Mouse (Mus musculus) hindbrain, embryonic 11.5 days (tissue): ENCODE data around the gene Wdr5. TPM values are rescaled to one million over a fixed set of nuclear protein-coding genes. Genes with fewer than 3 reads are reported as not detected.
A peak's percentile ranks its signal among the peaks of the same experiment; 100 is the strongest.
"Not testable (repeated sequence)": the region's sequence is repeated elsewhere in the genome, so short reads cannot be mapped to it uniquely, and the experiment has no call there.

Experiments
- ATAC-seq: fragments of 200-750 bp; cut with Nextera tagmentation; 2 replicates; pipeline ENCODE4 v1.8.0; 2017; ENCODE audit warnings: mild to moderate bottlenecking, moderate TSS enrichment, moderate library complexity; ENCODE audit not compliant: low FRiP score
- DNase-seq: peaks from one replicate; pipeline ENCODE4 v3.0.0-alpha.2; 2015; ENCODE audit warnings: low spot score
- H3K27ac ChIP-seq: fragments of 300-500 bp; sonication (generic); 2 replicates; pipeline ENCODE4 v1.5.1; 2014; ENCODE audit warnings: mild to moderate bottlenecking, low read depth, low read length
- H3K27me3 ChIP-seq: fragments of 300-500 bp; sonication (generic); 2 replicates; pipeline ENCODE4 v1.6.1; 2014; ENCODE audit warnings: mild to moderate bottlenecking, low read length, moderate library complexity, mixed read lengths; ENCODE audit not compliant: control insufficient read depth, insufficient read depth
- H3K36me3 ChIP-seq: fragments of 300-500 bp; sonication (generic); 2 replicates; pipeline ENCODE4 v1.6.1; 2014; ENCODE audit warnings: mild to moderate bottlenecking, low read length, moderate library complexity, mixed read lengths; ENCODE audit not compliant: control insufficient read depth, insufficient read depth
- H3K4me1 ChIP-seq: fragments of 300-500 bp; sonication (generic); replicated peaks from 2 replicates; pipeline ENCODE4 v1.6.1; 2014; ENCODE audit warnings: low read length, mixed read lengths; ENCODE audit not compliant: control insufficient read depth, insufficient read depth
- H3K4me2 ChIP-seq: fragments of 300-500 bp; sonication (generic); replicated peaks from 2 replicates; pipeline ENCODE4 v1.6.1; 2014; ENCODE audit warnings: mild to moderate bottlenecking, low read depth, low read length
- H3K4me3 ChIP-seq: fragments of 300-500 bp; sonication (generic); 2 replicates; pipeline ENCODE4 v1.5.1; 2014; ENCODE audit warnings: low read depth, low read length
- H3K9ac ChIP-seq: fragments of 300-500 bp; sonication (generic); 2 replicates; pipeline ENCODE4 v1.6.1; 2014; ENCODE audit warnings: low read depth, low read length
- H3K9me3 ChIP-seq: fragments of 300-500 bp; sonication (generic); 2 replicates; pipeline ENCODE4 v1.6.1; 2016; ENCODE audit warnings: low read length; ENCODE audit not compliant: control insufficient read depth
- WGBS: fragments of 180-500 bp; shearing (Covaris S2); extraction: QIAGEN DNeasy Blood & Tissue Kit; methylation state at CpG from one replicate; pipeline ENCODE4 v1.1.7; 2014; 5-methylcytosine and 5-hydroxymethylcytosine counted together
- polyA plus RNA-seq: library from polyadenylated mRNA; unstranded; fragments of >200 nt; fragmentation: Nextera tagmentation; extraction: Ambion mirVana; gene quantifications from 2 replicates; pipeline ENCODE4 v1.2.1, GENCODE M21; 2014

Gene Wdr5
- polyA plus RNA-seq, 1 experiment from 2014 or later, result 58.6 TPM

DNA sequence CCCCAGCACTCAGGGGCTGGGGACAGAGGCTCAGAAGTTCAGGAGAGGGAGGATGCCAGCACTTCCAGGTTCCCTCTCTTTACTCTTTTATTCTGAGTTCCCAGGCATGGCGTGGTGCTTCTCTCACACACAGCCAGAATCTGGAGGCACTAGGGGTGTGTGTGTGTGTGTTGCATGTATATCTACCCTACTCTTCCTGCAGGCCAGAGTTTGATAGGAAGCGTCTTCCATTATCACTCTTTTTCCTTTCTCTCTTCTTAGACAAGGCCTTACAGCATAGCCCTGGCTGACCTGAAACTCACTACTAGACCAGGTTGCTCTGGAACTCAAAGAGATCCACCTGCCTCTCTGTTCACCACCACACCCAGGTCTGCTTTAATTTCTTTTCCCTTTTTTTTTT lies 24.0 kb upstream of the Wdr5 start:
- 89% methylated on average over 2 of the region's 2 CpGs for WGBS
- DNase-seq, result no peak
- no peaks in the 10 kb centered on the region for H3K9me3 ChIP-seq

GRCm38 (mm10) chr2:27493971-27494370 lies 21.0 kb upstream of the Wdr5 start:
- WGBS, result 94% methylated on average over 3 of the region's 3 CpGs
- Histone ChIP-seq H3K27ac (no peak overlapping the region), H3K27me3 (no peaks in the 10 kb centered on the region), H3K4me2 (no peak overlapping the region), H3K36me3 (no peaks in the 10 kb centered on the region), H3K9ac (no peak overlapping the region), H3K9me3 (no peaks in the 10 kb centered on the region), H3K4me1 (no peaks in the 10 kb centered on the region), H3K4me3 (no peak overlapping the region)
- no peak for DNase-seq
- no peak for ATAC-seq

More for the DNA sequence above, 24.0 kb upstream of the Wdr5 start:
- no peaks in the 10 kb centered on the region for H3K4me1 ChIP-seq
- no peak overlapping the region for H3K9ac ChIP-seq
- H3K36me3 ChIP-seq, result no peaks in the 10 kb centered on the region
- ATAC-seq, result no peak
- no peak overlapping the region for H3K4me3 ChIP-seq
- no peak overlapping the region for H3K27ac ChIP-seq
- H3K4me2 ChIP-seq, result no peak overlapping the region
- H3K27me3 ChIP-seq, result no peaks in the 10 kb centered on the region

- DNase-seq (peak; percentile 68), ATAC-seq (no peak)
- Histone ChIP-seq H3K27ac (no peak overlapping the region), H3K9me3 (no peaks in the 10 kb centered on the region), H3K27me3 (no peaks in the 10 kb centered on the region), H3K4me1 (no peaks in the 10 kb centered on the region), H3K4me3 (peak overlapping the region; percentile 23), H3K36me3 (no peaks in the 10 kb centered on the region), H3K4me2 (peak overlapping the region; percentile 49), H3K9ac (peak overlapping the region; percentile 5; the same call in 1 of the 2 replicates)
- 25% methylated on average over 23 of the region's 23 CpGs for WGBS
These were observed 18.4 kb upstream of the Wdr5 start for GRCm38 (mm10) chr2:27496391-27497028.

- Histone ChIP-seq H3K4me1 (no peaks in the 10 kb centered on the region), H3K4me3 (no peak overlapping the region), H3K27me3 (no peaks in the 10 kb centered on the region), H3K27ac (no peak overlapping the region), H3K9ac (no peak overlapping the region), H3K4me2 (no peak overlapping the region), H3K9me3 (no peaks in the 10 kb centered on the region), H3K36me3 (no peaks in the 10 kb centered on the region)
- DNase-seq, result no peak
- no peak for ATAC-seq
- WGBS, result 66% methylated on average over 7 of the region's 7 CpGs
These were observed 10.7 kb upstream of the Wdr5 start for GRCm38 (mm10) chr2:27504113-27504885.

- Histone ChIP-seq H3K27me3 (no peaks in the 10 kb centered on the region), H3K9me3 (no peaks in the 10 kb centered on the region), H3K36me3 (no peaks in the 10 kb centered on the region), H3K27ac (no peak overlapping the region), H3K4me3 (no peak overlapping the region), H3K9ac (0 out of 2 replicates have a peak overlapping the region, but pooled peaks have one; percentile 31), H3K4me1 (no peaks in the 10 kb centered on the region), H3K4me2 (no peak overlapping the region)
- ATAC-seq, result no peak
- DNase-seq, result peak; percentile 33
- WGBS, result 13% methylated on average over 6 of the region's 6 CpGs
These were observed 9.4 kb upstream of the Wdr5 start for GRCm38 (mm10) chr2:27505539-27505938.

DNA sequence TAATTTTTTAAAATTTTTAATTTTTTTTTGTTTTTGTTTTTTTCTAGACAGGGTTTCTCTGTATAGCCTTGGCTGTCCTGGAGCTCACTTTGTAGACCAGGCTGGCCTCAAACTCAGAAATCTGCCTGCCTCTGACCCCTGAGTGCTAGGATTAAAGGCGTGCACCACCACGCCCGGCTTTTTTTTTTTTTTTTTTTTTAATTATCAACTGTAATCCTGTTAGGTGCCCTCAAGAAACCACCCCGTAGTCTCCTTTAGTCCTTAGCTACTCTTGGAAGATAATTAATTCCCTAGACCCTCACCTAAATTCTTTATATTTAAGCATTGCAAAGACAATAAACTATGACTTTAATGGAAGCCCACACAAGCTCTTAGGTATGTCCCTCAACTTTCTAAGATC lies 8.3 kb upstream of the Wdr5 start:
- H3K9ac ChIP-seq, H3K27me3 ChIP-seq, H3K9me3 ChIP-seq, H3K36me3 ChIP-seq, H3K4me3 ChIP-seq, H3K4me1 ChIP-seq, ATAC-seq, H3K4me2 ChIP-seq, H3K27ac ChIP-seq, DNase-seq: not testable (repeated sequence)
- 91% methylated on average over 4 of the region's 4 CpGs for WGBS

DNA sequence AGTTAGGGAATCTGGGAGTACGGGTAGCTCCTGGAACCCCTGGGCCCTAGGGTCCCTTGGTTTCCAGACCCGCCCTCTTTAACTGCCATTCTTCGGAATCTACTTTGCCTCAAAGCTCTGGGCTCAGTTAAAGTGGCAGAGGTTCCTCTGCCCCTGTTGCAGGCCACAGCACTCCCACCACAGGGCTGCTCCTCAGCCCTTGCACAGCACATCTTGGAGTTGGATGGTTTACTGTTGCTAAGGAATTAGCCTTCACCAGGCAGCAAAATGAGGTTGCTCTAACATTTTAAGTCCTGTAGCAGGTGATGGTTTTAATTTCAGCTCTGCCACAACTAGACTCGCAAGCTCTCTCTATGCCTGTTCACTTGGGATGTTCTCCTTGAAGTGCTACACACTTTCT lies 7.4 kb upstream of the Wdr5 start, which contains the start of gene Brd3:
Gene Brd3 (minus strand): TSS at position 101 of the 400 bp plus-strand sequence.
- Histone ChIP-seq H3K4me2 (no peak within 1 kb of the TSS), H3K9ac (no peak within 1 kb of the TSS), H3K4me3 (no peak within 1 kb of the TSS), H3K36me3 (no peaks in the 10 kb centered on the region), H3K27ac (no peak within 1 kb of the TSS), H3K4me1 (no peaks in the 10 kb centered on the region), H3K27me3 (no peaks in the 10 kb centered on the region), H3K9me3 (no peaks in the 10 kb centered on the region)
- 65% methylated on average over 4 of the region's 4 CpGs for WGBS
- DNase-seq (no peak), ATAC-seq (no peak)

- no peak overlapping the region for H3K4me2 ChIP-seq
- DNase-seq (no peak), ATAC-seq (no peak)
- H3K4me1 ChIP-seq, result no peaks in the 10 kb centered on the region; the same call in 1 of the 2 replicates
- no peaks in the 10 kb centered on the region for H3K36me3 ChIP-seq
- no peaks in the 10 kb centered on the region for H3K27me3 ChIP-seq
- H3K9ac ChIP-seq, result no peak overlapping the region
- WGBS, result 91% methylated on average over 7 of the region's 7 CpGs
- no peaks in the 10 kb centered on the region for H3K9me3 ChIP-seq
- H3K4me3 ChIP-seq, result no peak overlapping the region
- no peak overlapping the region for H3K27ac ChIP-seq
These were observed 4.3 kb upstream of the Wdr5 start for GRCm38 (mm10) chr2:27510706-27511105.

DNA sequence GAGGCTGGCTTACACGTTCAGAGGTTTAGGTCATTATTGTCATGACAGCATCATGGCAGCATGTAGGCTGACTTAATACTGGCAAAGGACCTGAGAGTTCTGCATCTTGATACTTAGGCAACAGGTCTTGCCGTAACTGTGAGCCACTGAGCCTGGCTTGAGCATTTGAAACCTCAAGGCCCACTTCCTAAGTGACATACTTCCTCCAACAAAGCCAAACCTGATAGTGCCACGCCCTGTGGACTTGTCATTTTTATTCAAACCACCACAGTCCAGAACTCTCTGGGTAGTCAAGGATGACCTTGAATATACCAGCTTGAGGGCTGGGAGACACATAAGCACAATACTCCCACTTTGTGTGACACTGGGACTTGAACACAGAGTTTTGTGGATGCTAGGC lies 2.0 kb upstream of the Wdr5 start:
- H3K4me1 ChIP-seq, result peaks cover 9% of the 10 kb centered on the region
- H3K36me3 ChIP-seq, result no peaks in the 10 kb centered on the region
- WGBS, result 88% methylated on average over 3 of the region's 3 CpGs
- H3K27ac ChIP-seq, result no peak overlapping the region
- no peaks in the 10 kb centered on the region for H3K9me3 ChIP-seq
- H3K4me3 ChIP-seq, result no peak overlapping the region
- DNase-seq (no peak), ATAC-seq (no peak)
- H3K4me2 ChIP-seq, result no peak overlapping the region
- H3K9ac ChIP-seq, result no peak overlapping the region
- no peaks in the 10 kb centered on the region for H3K27me3 ChIP-seq
